Mouse (Mus musculus) intestine, embryonic 14.5 days (tissue): ENCODE results near the gene Neurl1a. TPM values are rescaled to one million over a fixed set of nuclear protein-coding genes. Genes with fewer than 3 reads are reported as not detected.

Experiments used
- ATAC-seq: fragments of 200-750 bp; cut with Nextera tagmentation; replicated peaks from 2 replicates; pipeline ENCODE4 v1.8.0; 2017; ENCODE audit warnings: low read depth, moderate number of reproducible peaks, moderate TSS enrichment, moderate library complexity; ENCODE audit not compliant: low FRiP score, low TSS enrichment
- DNase-seq: peaks from one replicate; pipeline ENCODE4 v3.0.0-alpha.2; 2018; ENCODE audit warnings: low spot score
- H3K27ac ChIP-seq: fragments of 300-500 bp; sonication (generic); 2 replicates; pipeline ENCODE4 v1.5.1; 2014; ENCODE audit warnings: low read depth, mild to moderate bottlenecking, control low read depth
- H3K27me3 ChIP-seq: fragments of 300-500 bp; sonication (generic); replicated peaks from 2 replicates; pipeline ENCODE4 v1.6.1; 2014; ENCODE audit warnings: low read length, control low read depth; ENCODE audit not compliant: control insufficient read depth, insufficient read depth
- H3K36me3 ChIP-seq: fragments of 300-500 bp; sonication (generic); 2 replicates; pipeline ENCODE4 v1.6.1; 2014; ENCODE audit warnings: low read length, control low read depth; ENCODE audit not compliant: control insufficient read depth, insufficient read depth
- H3K4me1 ChIP-seq: fragments of 300-500 bp; sonication (generic); replicated peaks from 2 replicates; pipeline ENCODE4 v1.6.1; 2014; ENCODE audit warnings: low read length, control low read depth, mixed read lengths; ENCODE audit not compliant: control insufficient read depth, insufficient read depth
- H3K4me2 ChIP-seq: fragments of 300-500 bp; sonication (generic); 2 replicates; pipeline ENCODE4 v1.6.1; 2014; ENCODE audit warnings: low read length
- H3K4me3 ChIP-seq: fragments of 300-500 bp; sonication (generic); 2 replicates; pipeline ENCODE4 v1.5.1; 2014; ENCODE audit warnings: low read depth, low read length, control low read depth, mixed read lengths
- H3K9ac ChIP-seq: fragments of 300-500 bp; sonication (generic); 2 replicates; pipeline ENCODE4 v1.6.1; 2014; ENCODE audit warnings: mild to moderate bottlenecking, low read length
- H3K9me3 ChIP-seq: fragments of 300-500 bp; sonication (generic); 2 replicates; pipeline ENCODE4 v1.6.1; 2016; ENCODE audit warnings: low read length, control low read depth; ENCODE audit not compliant: control insufficient read depth
- WGBS: fragments of 180-500 bp; shearing (Covaris S2); extraction: QIAGEN DNeasy Blood & Tissue Kit; methylation state at CpG from one replicate; pipeline ENCODE4 v1.1.7; 2014; 5-methylcytosine and 5-hydroxymethylcytosine counted together
- polyA plus RNA-seq: library from polyadenylated mRNA; unstranded; fragments of >200 nt; fragmentation: Nextera tagmentation; extraction: Ambion mirVana; gene quantifications from 2 replicates; pipeline ENCODE4 v1.2.1, GENCODE M21; 2014

Neurl1a gene
- polyA plus RNA-seq, 1 experiment from 2014 or later = 9.1 TPM

DNA sequence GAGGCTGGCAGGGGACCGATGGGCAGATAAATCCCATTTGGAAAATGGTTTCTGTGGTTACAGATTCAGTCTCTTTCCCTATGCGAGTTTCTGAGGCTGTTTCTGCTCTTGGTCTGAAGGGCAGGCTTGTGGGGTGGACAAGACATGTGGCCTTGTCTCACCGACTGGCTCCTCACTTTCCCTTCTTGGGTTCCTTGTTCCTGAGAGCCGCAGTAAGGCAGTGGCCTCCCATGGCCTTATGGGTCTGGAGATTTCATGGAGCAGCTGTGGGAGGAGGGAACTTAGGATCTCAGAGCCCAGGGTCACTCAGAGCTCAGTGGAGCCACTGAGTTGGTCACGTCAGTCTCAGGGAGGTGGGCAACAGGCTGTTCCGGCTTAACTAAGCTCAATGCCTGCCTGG lies 52.8 kb downstream of the Neurl1a start:
- WGBS = 88% methylated on average over 6 of the region's 6 CpGs
- ATAC-seq = no peak
- Histone ChIP-seq H3K4me3 (no peak overlapping the region), H3K4me2 (no peak overlapping the region), H3K27ac (no peak overlapping the region), H3K36me3 (no peaks in the 10 kb centered on the region), H3K9ac (no peak overlapping the region), H3K4me1 (peaks cover 17% of the 10 kb centered on the region), H3K9me3 (no peaks in the 10 kb centered on the region), H3K27me3 (no peaks in the 10 kb centered on the region)
- DNase-seq = no peak

DNA sequence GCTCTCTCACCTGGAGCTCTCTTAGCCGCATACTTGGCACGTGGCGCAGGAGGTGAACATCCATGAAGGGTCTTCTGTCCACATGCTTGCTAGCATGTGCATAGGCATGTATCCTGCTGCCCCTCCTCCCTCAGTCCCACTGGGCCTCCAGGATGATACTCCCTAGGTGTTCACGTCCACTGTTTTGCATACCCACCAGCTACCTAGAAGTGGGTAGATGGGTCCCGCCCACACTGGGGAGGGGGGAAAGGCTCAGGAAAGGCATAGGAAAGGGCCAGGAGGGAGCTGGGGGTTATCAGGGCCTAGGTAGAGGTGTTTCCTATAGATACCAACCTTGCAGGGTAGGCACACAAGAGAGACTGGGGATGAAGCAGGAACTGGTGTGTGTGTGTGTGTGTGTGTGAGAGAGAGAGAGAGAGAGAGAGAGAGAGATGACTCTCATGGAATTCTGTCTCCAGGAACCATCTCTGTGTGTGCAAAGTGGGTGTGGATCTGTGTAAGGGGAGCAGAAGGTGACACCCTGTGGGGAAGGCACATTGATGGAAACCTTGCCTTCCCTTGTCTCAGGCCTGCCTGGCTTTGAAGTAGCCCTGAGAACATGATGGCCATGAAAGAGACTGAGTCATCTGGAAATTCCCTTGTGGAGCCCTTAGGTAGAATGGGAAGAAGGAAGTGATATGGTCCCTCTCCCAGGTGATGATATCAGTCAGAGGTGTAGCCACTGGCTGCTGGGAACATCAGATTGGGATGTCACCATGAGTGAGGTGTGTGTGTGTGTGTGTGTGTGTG lies 53.7 kb downstream of the Neurl1a start:
- H3K9me3 ChIP-seq = no peaks in the 10 kb centered on the region
- H3K4me2 ChIP-seq = no peak overlapping the region
- H3K36me3 ChIP-seq = no peaks in the 10 kb centered on the region
- ATAC-seq (no peak), DNase-seq (no peak)
- H3K4me3 ChIP-seq = no peak overlapping the region
- no peaks in the 10 kb centered on the region for H3K27me3 ChIP-seq
- H3K27ac ChIP-seq = no peak overlapping the region
- no peak overlapping the region for H3K9ac ChIP-seq
- WGBS = 89% methylated on average over 5 of the region's 5 CpGs
- peaks cover 17% of the 10 kb centered on the region for H3K4me1 ChIP-seq

DNA sequence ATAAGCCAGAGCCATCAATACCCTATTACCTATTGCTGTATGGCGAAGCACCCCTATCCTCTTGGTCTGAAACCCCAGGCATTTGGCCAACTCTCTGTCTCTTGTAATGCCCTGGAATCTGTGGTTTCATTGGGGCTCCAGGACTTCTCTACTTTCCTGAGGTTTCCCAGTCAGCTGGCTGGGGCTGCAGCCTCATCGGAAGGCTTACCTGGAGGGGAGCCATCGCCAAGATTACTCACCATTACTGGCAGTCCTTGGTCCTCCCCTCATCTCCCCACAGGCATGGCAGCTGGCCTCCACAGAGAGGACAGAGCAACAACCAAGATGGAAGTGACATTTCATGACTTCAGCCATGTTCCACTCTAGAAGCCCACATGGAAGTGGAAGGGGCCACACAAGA lies 54.5 kb downstream of the Neurl1a start:
- no peaks in the 10 kb centered on the region for H3K27me3 ChIP-seq
- no peaks in the 10 kb centered on the region for H3K36me3 ChIP-seq
- H3K27ac ChIP-seq = no peak overlapping the region
- H3K4me2 ChIP-seq = no peak overlapping the region
- peaks cover 17% of the 10 kb centered on the region for H3K4me1 ChIP-seq
- no peaks in the 10 kb centered on the region for H3K9me3 ChIP-seq
- no peak overlapping the region for H3K4me3 ChIP-seq
- WGBS = 95% methylated on average over 3 of the region's 3 CpGs
- H3K9ac ChIP-seq = no peak overlapping the region
- DNase-seq (no peak), ATAC-seq (no peak)

DNA sequence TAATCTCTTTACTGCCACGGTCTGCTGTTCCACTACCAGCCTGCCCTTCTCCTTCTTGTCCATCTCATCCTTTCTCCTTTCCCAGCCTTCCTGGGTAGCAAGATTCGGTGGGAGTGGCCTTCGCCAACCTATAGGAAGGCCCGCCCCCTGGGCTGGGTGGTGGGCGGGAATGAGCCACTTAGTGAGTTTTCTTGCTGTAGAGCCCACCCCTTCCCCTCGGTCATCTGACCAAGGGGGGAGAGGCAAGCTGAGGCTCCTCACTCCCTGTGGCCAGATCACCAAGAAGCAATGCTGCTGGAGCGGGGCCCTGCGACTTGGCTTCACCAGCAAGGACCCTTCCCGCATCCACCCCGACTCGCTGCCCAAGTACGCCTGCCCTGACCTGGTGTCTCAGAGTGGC lies 61.5 kb downstream of the Neurl1a start:
- WGBS = 34% methylated on average over 12 of the region's 12 CpGs
- Histone ChIP-seq H3K36me3 (no peaks in the 10 kb centered on the region), H3K27me3 (no peaks in the 10 kb centered on the region), H3K4me2 (peak overlapping the region; percentile 42), H3K4me1 (peaks cover 4% of the 10 kb centered on the region; the same call in 1 of the 2 replicates), H3K9me3 (no peaks in the 10 kb centered on the region), H3K4me3 (peak overlapping the region; percentile 23; the same call in 1 of the 2 replicates), H3K27ac (no peak overlapping the region), H3K9ac (no peak overlapping the region)
- ATAC-seq = no peak; the same call in 1 of the 2 replicates
- DNase-seq = no peak

DNA sequence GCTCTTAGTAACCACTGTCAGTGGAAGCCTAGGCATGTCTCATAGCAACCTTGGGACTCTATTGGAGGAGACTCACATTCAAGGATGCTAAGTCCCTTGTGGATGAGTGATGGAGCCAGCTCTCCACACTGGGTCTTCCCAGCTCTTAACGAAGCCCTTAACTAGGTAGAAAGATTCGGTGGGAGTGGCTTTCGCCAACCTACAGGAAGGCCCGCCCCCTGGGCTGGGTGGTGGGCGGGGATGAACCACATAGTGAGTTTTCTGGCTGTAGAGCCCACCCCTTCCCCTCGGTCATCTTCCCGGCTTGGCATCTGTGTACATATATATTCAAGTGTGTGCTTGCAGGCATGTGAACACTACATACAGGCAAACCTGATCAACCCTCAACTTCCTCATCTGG lies 62.3 kb downstream of the Neurl1a start:
- 62% methylated on average over 7 of the region's 7 CpGs for WGBS
- Histone ChIP-seq H3K4me3 (no peak overlapping the region), H3K27ac (no peak overlapping the region), H3K9ac (no peak overlapping the region), H3K27me3 (no peaks in the 10 kb centered on the region), H3K4me2 (no peak overlapping the region), H3K36me3 (no peaks in the 10 kb centered on the region), H3K9me3 (no peaks in the 10 kb centered on the region), H3K4me1 (peaks cover 4% of the 10 kb centered on the region; the same call in 1 of the 2 replicates)
- no peak for DNase-seq
- no peak for ATAC-seq

DNA sequence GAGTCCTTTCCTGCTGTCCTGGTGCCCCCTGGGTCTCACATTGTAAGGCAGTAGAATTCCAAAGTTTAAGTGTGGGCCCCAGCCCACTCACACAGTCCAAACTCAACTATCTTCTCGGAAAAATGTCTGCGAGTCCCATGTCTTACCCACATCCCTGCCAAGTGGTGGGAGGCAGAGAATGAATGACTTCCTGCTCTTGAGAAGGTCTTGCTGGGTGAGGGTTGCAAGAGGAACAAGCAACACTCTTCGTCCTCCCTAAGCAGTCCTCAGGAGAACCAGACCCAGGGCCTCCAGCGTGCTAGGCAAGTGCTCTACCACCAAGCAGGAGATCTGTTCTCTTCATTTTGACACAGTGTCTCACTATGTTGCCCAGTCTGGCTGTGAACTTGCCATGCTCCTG lies 63.6 kb downstream of the Neurl1a start:
- H3K9me3 ChIP-seq = no peaks in the 10 kb centered on the region
- no peaks in the 10 kb centered on the region for H3K27me3 ChIP-seq
- WGBS = 66% methylated on average over 4 of the region's 4 CpGs
- DNase-seq (no peak), ATAC-seq (no peak)
- no peak overlapping the region for H3K27ac ChIP-seq
- H3K4me1 ChIP-seq = peaks cover 5% of the 10 kb centered on the region; the same call in 1 of the 2 replicates
- no peak overlapping the region for H3K4me3 ChIP-seq
- no peak overlapping the region for H3K9ac ChIP-seq
- no peak overlapping the region for H3K4me2 ChIP-seq
- H3K36me3 ChIP-seq = no peaks in the 10 kb centered on the region

DNA sequence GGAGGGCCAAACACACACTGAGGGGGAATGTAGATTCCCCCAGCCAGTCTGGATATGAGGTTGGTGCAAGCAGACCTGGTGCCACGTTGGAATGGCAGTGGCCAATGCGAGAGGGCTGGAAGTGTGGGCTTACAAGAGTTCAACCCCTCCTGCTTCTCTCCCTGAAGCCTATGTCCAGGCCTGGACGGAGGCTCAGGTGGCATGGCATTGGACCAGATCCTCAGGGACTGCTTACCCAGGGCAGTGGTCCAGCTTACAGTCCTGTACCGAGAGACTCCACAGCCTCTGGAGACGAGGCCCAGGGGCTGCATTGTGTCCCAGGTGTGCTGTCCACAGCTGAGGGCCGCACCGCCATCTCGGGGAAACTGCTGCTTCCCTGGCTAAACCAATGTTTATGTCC lies 66.9 kb downstream of the Neurl1a start:
- H3K4me3 ChIP-seq = no peak overlapping the region
- no peaks in the 10 kb centered on the region for H3K36me3 ChIP-seq
- DNase-seq (no peak), ATAC-seq (no peak)
- no peaks in the 10 kb centered on the region for H3K27me3 ChIP-seq
- no peak overlapping the region for H3K9ac ChIP-seq
- 69% methylated on average over 8 of the region's 8 CpGs for WGBS
- peaks cover 25% of the 10 kb centered on the region for H3K4me1 ChIP-seq
- no peak overlapping the region for H3K4me2 ChIP-seq
- no peak overlapping the region for H3K27ac ChIP-seq
- H3K9me3 ChIP-seq = no peaks in the 10 kb centered on the region

DNA sequence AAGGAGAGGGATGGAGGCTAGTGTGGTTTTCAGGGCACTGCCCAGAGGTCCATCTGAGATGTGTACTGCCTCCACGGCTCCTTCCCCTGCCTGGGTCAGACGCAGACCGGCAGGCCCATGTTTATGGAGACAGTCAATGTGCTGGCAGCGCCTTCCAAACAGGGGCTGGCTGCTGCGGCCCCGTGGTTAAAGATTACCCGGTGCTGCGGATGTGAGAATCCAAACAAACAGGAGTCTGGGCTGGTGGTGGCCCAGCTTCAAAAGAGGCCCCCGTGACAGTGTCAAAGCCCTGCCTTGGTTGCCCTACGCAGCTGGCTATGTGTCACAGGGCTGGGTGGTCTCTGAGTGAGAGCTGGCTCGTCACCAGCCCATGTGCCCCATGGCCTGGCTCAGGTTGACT lies 69.2 kb downstream of the Neurl1a start:
- H3K4me2 ChIP-seq = peak overlapping the region; percentile 18; the same call in 1 of the 2 replicates
- H3K27ac ChIP-seq = peak overlapping the region; percentile 43; the same call in 1 of the 2 replicates
- H3K4me1 ChIP-seq = peaks cover 25% of the 10 kb centered on the region

DNA sequence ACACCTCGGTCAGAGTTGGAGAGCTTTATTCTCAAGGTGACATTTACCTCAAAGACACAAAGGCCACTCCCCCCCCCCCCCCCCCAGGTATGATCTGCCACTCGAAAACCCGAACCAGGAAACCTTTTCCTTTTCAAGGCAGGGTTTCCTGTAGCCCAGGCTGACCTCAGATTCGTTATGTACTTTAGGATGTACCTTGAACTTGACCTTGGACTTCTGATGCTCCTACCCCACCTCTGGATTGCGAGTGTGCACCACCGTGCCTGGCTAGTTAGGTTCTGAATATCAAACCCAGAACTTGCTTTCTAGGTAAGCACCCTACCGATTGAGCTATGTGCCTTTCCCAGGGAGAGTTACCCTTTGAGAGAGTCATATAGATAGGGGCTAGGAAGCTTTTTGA lies 69.7 kb downstream of the Neurl1a start:
- no peak overlapping the region for H3K9ac ChIP-seq
- no peaks in the 10 kb centered on the region for H3K36me3 ChIP-seq
- no peak for ATAC-seq
- H3K4me1 ChIP-seq = peaks cover 25% of the 10 kb centered on the region
- no peaks in the 10 kb centered on the region for H3K9me3 ChIP-seq
- peaks cover 18% of the 10 kb centered on the region for H3K27me3 ChIP-seq
- no peak overlapping the region for H3K4me2 ChIP-seq
- no peak for DNase-seq
- no peak overlapping the region for H3K4me3 ChIP-seq
- H3K27ac ChIP-seq = peak overlapping the region; percentile 43; the same call in 1 of the 2 replicates
- WGBS = 62% methylated on average over 7 of the region's 7 CpGs

More for the DNA sequence above, 69.2 kb downstream of the Neurl1a start:
- 9% methylated on average over 11 of the region's 11 CpGs for WGBS
- no peaks in the 10 kb centered on the region for H3K36me3 ChIP-seq
- H3K27me3 ChIP-seq = peaks cover 13% of the 10 kb centered on the region
- no peak overlapping the region for H3K4me3 ChIP-seq
- peak; percentile 26 for ATAC-seq
- H3K9ac ChIP-seq = no peak overlapping the region
- peak; percentile 70 for DNase-seq
- no peaks in the 10 kb centered on the region for H3K9me3 ChIP-seq
